Mouse (Mus musculus): Measurements from ENCODE around the gene Tanc2.

The Tanc2 gene

GRCm38 (mm10) chr11:105648026-105648425 is 58.2 kb downstream of the Tanc2 start:
- DNase-seq (ENCODE audit: low read depth, low spot score) = no peak

- no peak for DNase-seq (ENCODE audit: low read depth, low spot score)
These were observed 64.8 kb downstream of the Tanc2 start for GRCm38 (mm10) chr11:105654616-105655015.

GRCm38 (mm10) chr11:105655335-105655734 is 65.5 kb downstream of the Tanc2 start:
- no peak for DNase-seq (ENCODE audit: low read depth, low spot score)

- peak; percentile 6 for DNase-seq (ENCODE audit: low read depth, low spot score)
These were observed 78.1 kb downstream of the Tanc2 start for GRCm38 (mm10) chr11:105667879-105668278.

GRCm38 (mm10) chr11:105678996-105679395 is 89.2 kb downstream of the Tanc2 start:
- no peak for DNase-seq (ENCODE audit: low read depth, low spot score)

GRCm38 (mm10) chr11:105684747-105685146 is 95.0 kb downstream of the Tanc2 start:
- no peak for DNase-seq (ENCODE audit: low read depth, low spot score)

- DNase-seq (ENCODE audit: low read depth, low spot score) = no peak
These were observed 110.7 kb downstream of the Tanc2 start for GRCm38 (mm10) chr11:105700528-105700927.

- DNase-seq (ENCODE audit: low read depth, low spot score) = no peak
These were observed 129.9 kb downstream of the Tanc2 start for GRCm38 (mm10) chr11:105719660-105720059.

GRCm38 (mm10) chr11:105731541-105731940 is 141.8 kb downstream of the Tanc2 start:
- DNase-seq (ENCODE audit: low read depth, low spot score) = peak; percentile 16

- no peak for DNase-seq (ENCODE audit: low read depth, low spot score)
These were observed 142.3 kb downstream of the Tanc2 start for GRCm38 (mm10) chr11:105731989-105732531.

GRCm38 (mm10) chr11:105743171-105743570 is 153.4 kb downstream of the Tanc2 start:
- DNase-seq (ENCODE audit: low read depth, low spot score) = no peak

GRCm38 (mm10) chr11:105749297-105750071 is 159.7 kb downstream of the Tanc2 start:
- no peak for DNase-seq (ENCODE audit: low read depth, low spot score)

- peak; percentile 59 for DNase-seq (ENCODE audit: low read depth, low spot score)
These were observed 168.9 kb downstream of the Tanc2 start for GRCm38 (mm10) chr11:105758561-105759203.

- DNase-seq (ENCODE audit: low read depth, low spot score) = no peak
These were observed 169.6 kb downstream of the Tanc2 start for GRCm38 (mm10) chr11:105759413-105759812.

- DNase-seq (ENCODE audit: low read depth, low spot score) = no peak
These were observed 170.6 kb downstream of the Tanc2 start for GRCm38 (mm10) chr11:105760346-105760745.

GRCm38 (mm10) chr11:105777802-105778201 is 188.0 kb downstream of the Tanc2 start:
- no peak for DNase-seq (ENCODE audit: low read depth, low spot score)

- no peak for DNase-seq (ENCODE audit: low read depth, low spot score)
These were observed 202.7 kb downstream of the Tanc2 start for GRCm38 (mm10) chr11:105792501-105792900.

- no peak for DNase-seq (ENCODE audit: low read depth, low spot score)
These were observed 213.9 kb downstream of the Tanc2 start for GRCm38 (mm10) chr11:105803686-105804085.

GRCm38 (mm10) chr11:105804776-105805175 is 215.0 kb downstream of the Tanc2 start:
- no peak for DNase-seq (ENCODE audit: low read depth, low spot score)

GRCm38 (mm10) chr11:105807103-105807502 is 217.3 kb downstream of the Tanc2 start:
- DNase-seq (ENCODE audit: low read depth, low spot score) = no peak

- DNase-seq (ENCODE audit: low read depth, low spot score) = no peak
These were observed 233.5 kb downstream of the Tanc2 start for GRCm38 (mm10) chr11:105823246-105823645.

- DNase-seq (ENCODE audit: low read depth, low spot score) = no peak
These were observed 234.0 kb downstream of the Tanc2 start for GRCm38 (mm10) chr11:105823759-105824158.

- DNase-seq (ENCODE audit: low read depth, low spot score) = no peak
These were observed 238.4 kb downstream of the Tanc2 start for GRCm38 (mm10) chr11:105828175-105828574.
